Mouse (Mus musculus) liver, embryonic 15.5 days (tissue): ENCODE data around the gene Lamb2. TPM values are rescaled to one million over a fixed set of nuclear protein-coding genes. Genes with fewer than 3 reads are reported as not detected.
A peak's percentile ranks its signal among the peaks of the same experiment; 100 is the strongest.

Experiments
- ATAC-seq: fragments of 200-750 bp; cut with Nextera tagmentation; 2 replicates; pipeline ENCODE4 v1.8.0; 2017; ENCODE audit warnings: moderate number of reproducible peaks, mild to moderate bottlenecking, moderate library complexity; ENCODE audit not compliant: insufficient read depth
- H3K27ac ChIP-seq: fragments of 300-500 bp; sonication (generic); replicated peaks from 2 replicates; pipeline ENCODE4 v1.5.1; 2015; ENCODE audit warnings: mild to moderate bottlenecking, inconsistent platforms
- H3K27me3 ChIP-seq: fragments of 300-500 bp; sonication (generic); 2 replicates; pipeline ENCODE4 v1.6.1; 2015; ENCODE audit warnings: mild to moderate bottlenecking, inconsistent platforms
- H3K36me3 ChIP-seq: fragments of 300-500 bp; sonication (generic); replicated peaks from 2 replicates; pipeline ENCODE4 v1.6.1; 2015; ENCODE audit warnings: moderate library complexity, mild to moderate bottlenecking, inconsistent platforms
- H3K4me1 ChIP-seq: fragments of 300-500 bp; sonication (generic); replicated peaks from 2 replicates; pipeline ENCODE4 v1.6.1; 2015; ENCODE audit warnings: inconsistent platforms
- H3K4me2 ChIP-seq: fragments of 300-500 bp; sonication (generic); 2 replicates; pipeline ENCODE4 v1.6.1; 2015; ENCODE audit warnings: moderate library complexity, mild to moderate bottlenecking, inconsistent platforms
- H3K4me3 ChIP-seq: fragments of 300-500 bp; sonication (generic); replicated peaks from 2 replicates; pipeline ENCODE4 v1.5.1; 2015; ENCODE audit warnings: mild to moderate bottlenecking, inconsistent platforms
- H3K9ac ChIP-seq: fragments of 300-500 bp; sonication (generic); 2 replicates; pipeline ENCODE4 v1.6.1; 2015; ENCODE audit warnings: moderate library complexity, mild to moderate bottlenecking, inconsistent platforms
- H3K9me3 ChIP-seq: fragments of 300-500 bp; sonication (generic); replicated peaks from 2 replicates; pipeline ENCODE4 v1.6.1; 2016; ENCODE audit warnings: inconsistent platforms
- WGBS: fragments of 180-500 bp; shearing (Covaris S2); methylation state at CpG from one replicate; pipeline ENCODE4 v1.1.7; 2015; ENCODE audit warnings: mixed read lengths; ENCODE audit not compliant: insufficient replicate concordance; 5-methylcytosine and 5-hydroxymethylcytosine counted together
- polyA plus RNA-seq: library from polyadenylated mRNA; unstranded; fragments of >200 nt; fragmentation: Nextera tagmentation; extraction: Ambion mirVana; gene quantifications from 2 replicates; pipeline ENCODE4 v1.2.1, GENCODE M21; 2015

The Lamb2 gene
- polyA plus RNA-seq, 1 experiment from 2014 or later: 8.5 TPM

DNA sequence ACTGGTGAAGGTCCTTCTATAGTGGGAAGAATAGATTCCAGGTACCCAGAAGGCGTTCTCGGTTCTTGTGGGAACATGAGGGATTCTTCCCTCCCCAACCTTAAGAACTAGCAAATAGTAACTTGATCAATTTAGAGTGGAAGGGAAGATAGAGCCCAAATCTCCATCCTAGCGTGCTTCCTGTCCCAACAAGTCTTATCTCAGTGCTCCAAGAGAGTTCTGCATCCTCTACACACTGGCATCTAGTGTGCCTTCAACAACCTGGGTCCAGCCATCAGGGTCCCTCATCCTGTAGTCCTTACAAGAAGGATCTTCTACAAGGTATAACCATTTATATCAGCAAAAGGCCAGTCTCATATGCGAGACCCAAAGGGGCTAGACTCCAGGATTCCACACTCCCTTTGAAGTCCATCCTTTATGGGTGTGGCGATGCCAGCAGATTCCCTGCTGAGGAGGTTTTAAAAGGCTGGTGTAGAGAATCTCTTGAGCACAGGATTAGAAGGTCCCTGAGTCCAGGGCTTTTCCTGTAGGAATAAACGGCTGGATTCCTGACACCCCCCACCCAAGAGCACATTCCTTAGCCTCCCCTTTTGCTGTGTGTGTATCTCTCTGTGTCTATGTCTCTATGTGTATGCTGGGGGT is 27.9 kb upstream of the Lamb2 start:
- Histone ChIP-seq H3K9me3 (no peaks in the 10 kb centered on the region), H3K9ac (peak overlapping the region; percentile 54; the same call in 1 of the 2 replicates), H3K27me3 (no peaks in the 10 kb centered on the region), H3K4me2 (peak overlapping the region; percentile 92), H3K4me3 (peak overlapping the region; percentile 66), H3K27ac (peak overlapping the region; percentile 77), H3K36me3 (peaks cover 3% of the 10 kb centered on the region; the same call in 1 of the 2 replicates), H3K4me1 (peaks cover 54% of the 10 kb centered on the region)
- peak; percentile 32; the same call in 1 of the 2 replicates for ATAC-seq
- WGBS: 50% methylated on average over 6 of the region's 6 CpGs

DNA sequence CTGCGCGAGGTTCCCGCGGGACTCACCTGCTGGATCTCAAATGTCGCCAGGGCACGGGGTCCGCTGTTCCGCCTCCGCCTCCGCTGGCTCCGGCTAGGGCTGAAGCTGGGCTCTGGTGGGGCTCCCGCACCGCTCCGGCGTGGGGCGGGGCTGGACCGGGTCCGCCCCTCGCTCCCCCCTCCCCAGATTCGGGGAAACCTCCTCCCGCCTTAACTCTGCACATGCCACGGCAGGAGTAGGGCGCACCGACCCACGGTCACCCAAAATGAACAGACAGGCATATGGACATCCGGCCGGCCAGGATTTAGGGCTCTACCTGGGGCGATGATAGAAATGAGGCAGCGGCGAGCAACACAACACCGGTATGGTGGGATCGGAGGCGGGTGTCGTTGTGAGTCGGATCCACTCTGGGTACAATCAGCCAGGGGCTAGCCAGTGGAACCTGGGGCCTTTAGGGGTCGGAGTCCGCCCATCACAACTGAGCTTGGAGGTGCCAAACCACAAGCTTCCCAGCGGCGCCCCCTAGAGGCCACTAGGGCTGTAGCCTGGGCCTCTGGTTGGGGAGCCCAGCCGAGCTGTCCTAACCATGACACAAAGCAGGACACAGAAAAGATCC is 27.1 kb upstream of the Lamb2 start:
- 1% methylated on average over 40 of the region's 40 CpGs for WGBS
- peak overlapping the region; percentile 77 for H3K27ac ChIP-seq

DNA sequence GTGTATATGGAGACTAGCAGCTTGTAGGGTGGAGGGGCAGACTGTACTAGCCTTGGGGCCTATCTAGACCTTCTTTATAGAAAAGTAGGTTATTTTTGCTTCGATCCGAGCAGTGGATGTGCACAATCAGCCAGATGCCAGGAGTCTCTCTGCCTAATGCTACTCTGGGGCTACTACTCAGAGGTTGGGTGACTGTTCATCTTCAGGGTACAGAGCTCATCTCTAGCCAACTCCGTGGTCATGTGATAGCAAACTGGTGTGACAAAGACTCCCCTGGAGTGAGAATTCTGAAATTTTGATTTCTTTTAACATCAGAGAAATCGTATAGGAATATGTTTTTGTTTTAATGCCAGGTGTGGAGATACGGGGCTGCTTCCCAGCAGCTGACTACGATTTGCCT is 26.6 kb upstream of the Lamb2 start:
- no peaks in the 10 kb centered on the region for H3K9me3 ChIP-seq
- 0 out of 2 replicates have a peak, but pooled peaks have one; percentile 3 for ATAC-seq
- no peaks in the 10 kb centered on the region for H3K27me3 ChIP-seq
- peak overlapping the region; percentile 66 for H3K4me3 ChIP-seq
- 44% methylated on average over 6 of the region's 6 CpGs for WGBS
- no peak overlapping the region for H3K27ac ChIP-seq
- H3K4me2 ChIP-seq: peak overlapping the region; percentile 92
- H3K9ac ChIP-seq: no peak overlapping the region
- H3K36me3 ChIP-seq: peaks cover 3% of the 10 kb centered on the region; the same call in 1 of the 2 replicates
- peaks cover 61% of the 10 kb centered on the region for H3K4me1 ChIP-seq

More for the DNA sequence above, 27.1 kb upstream of the Lamb2 start:
- Histone ChIP-seq H3K4me3 (peak overlapping the region; percentile 66), H3K27me3 (no peaks in the 10 kb centered on the region), H3K4me2 (peak overlapping the region; percentile 92), H3K9ac (peak overlapping the region; percentile 54), H3K4me1 (peaks cover 58% of the 10 kb centered on the region), H3K9me3 (no peaks in the 10 kb centered on the region), H3K36me3 (peaks cover 3% of the 10 kb centered on the region; the same call in 1 of the 2 replicates)
- peak; percentile 81 for ATAC-seq

DNA sequence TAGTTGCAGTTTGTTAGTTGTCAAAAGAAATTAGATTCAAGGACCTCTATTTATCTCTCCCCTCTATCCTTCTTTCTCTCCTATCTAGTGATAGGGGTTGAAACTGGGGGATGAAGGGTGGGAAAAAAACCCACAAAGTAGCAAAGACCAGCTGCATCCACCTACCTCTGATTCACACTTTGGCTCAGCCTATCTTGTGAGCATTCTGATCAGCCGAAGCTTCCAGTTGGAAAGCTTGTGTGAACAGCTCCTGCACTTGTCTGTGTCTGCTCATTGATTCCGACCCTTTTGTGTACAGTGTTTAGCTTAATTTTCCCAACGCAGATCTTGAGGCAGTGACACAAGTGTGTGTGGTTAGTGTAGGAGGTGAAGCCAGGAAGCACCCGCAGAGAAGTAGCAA is 26.1 kb upstream of the Lamb2 start:
- Histone ChIP-seq H3K4me2 (no peak overlapping the region), H3K36me3 (peaks cover 3% of the 10 kb centered on the region; the same call in 1 of the 2 replicates), H3K9me3 (no peaks in the 10 kb centered on the region), H3K4me3 (no peak overlapping the region), H3K27me3 (no peaks in the 10 kb centered on the region), H3K9ac (no peak overlapping the region), H3K4me1 (peaks cover 61% of the 10 kb centered on the region), H3K27ac (no peak overlapping the region)
- ATAC-seq: no peak
- 60% methylated on average over 4 of the region's 4 CpGs for WGBS

DNA sequence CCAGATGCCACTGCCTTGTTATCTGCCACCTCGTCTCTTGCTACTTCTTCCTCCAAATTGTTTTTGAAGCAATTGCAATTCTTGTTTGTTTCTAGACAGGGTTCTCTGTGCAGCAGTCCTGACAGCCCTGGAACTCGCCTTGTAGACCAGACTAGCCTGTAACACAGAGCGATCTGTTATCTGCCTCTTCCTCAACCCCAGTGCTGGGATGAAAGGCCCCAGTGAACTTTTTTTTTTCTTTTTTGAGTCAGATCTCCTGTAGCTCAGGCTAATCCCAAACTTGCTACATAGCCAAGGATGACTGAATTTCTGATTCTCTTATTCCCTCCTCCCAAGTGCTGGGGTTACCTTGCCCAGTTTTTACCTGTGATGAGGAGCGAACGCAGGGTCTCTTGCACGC is 25.1 kb upstream of the Lamb2 start:
- Histone ChIP-seq H3K36me3 (0 out of 2 replicates have a peak, but pooled peaks cover 2% of the 10 kb centered on the region), H3K4me3 (no peak overlapping the region), H3K4me2 (no peak overlapping the region), H3K9me3 (no peaks in the 10 kb centered on the region), H3K27ac (no peak overlapping the region), H3K9ac (no peak overlapping the region), H3K27me3 (no peaks in the 10 kb centered on the region), H3K4me1 (peaks cover 61% of the 10 kb centered on the region)
- no peak for ATAC-seq
- 56% methylated on average over 6 of the region's 6 CpGs for WGBS

DNA sequence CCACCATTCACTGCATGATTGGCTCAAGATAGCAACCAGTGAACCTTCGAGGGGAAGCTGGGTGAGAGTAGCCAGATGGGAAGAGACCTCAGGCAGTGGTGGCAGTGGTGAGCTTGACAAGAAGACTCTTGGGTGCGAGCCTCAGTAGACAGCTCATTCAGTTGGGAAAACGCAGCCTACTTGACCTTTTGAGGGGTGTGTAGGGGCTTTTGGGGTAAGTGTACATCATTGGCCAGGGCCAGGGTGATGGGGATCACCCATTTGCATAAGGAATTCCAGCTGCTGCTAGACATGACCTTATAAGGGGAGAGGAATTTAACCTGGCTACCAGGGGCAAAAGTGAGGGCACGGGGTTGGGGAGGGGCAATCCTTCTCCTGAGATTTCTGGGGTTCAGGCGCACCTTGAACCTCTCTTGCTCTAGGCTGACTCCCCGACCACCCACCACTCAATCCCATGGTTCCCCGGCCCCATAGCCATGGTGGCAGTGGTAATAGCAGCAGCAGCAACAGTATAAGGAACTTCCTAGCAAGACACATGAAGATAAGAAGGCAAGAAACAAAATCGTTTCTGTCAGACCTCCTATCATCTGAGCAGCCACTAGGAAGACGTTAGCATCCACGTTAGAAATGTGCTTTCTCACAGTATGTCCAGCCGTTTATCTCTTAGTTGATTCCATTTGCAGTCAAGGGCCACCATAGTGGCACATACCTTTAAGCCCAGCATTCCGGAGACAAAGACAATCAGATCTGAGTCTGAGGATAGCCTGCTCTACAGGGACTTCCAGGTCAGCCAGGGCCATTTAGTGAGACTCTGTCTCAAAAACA is 23.6 kb upstream of the Lamb2 start:
- 39% methylated on average over 12 of the region's 12 CpGs for WGBS
- H3K9ac ChIP-seq: no peak overlapping the region
- H3K9me3 ChIP-seq: no peaks in the 10 kb centered on the region
- ATAC-seq: no peak
- H3K4me1 ChIP-seq: peaks cover 56% of the 10 kb centered on the region
- no peak overlapping the region for H3K4me3 ChIP-seq
- no peaks in the 10 kb centered on the region for H3K27me3 ChIP-seq
- no peak overlapping the region for H3K4me2 ChIP-seq
- H3K27ac ChIP-seq: no peak overlapping the region
- H3K36me3 ChIP-seq: no peaks in the 10 kb centered on the region

DNA sequence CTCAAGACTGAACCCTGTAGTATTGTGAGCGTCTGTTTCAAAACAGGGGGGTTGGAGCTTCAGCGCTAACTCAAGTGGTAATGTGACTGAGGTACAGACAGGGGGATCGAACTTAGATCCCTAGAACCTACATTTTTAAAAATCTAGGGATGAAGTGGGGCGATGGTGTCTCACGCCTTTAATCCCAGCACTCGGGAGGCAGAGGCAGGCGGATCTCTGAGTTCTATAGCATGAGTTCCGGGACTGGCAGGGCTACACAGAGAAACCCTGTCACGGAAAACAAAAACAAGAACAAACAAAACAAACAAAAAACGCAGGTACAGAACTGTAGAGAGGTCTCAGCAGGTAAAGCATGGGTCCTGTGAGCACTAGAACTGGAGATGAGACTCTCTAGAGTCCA is 22.6 kb upstream of the Lamb2 start:
- no peaks in the 10 kb centered on the region for H3K9me3 ChIP-seq
- H3K27me3 ChIP-seq: no peaks in the 10 kb centered on the region
- peaks cover 56% of the 10 kb centered on the region for H3K4me1 ChIP-seq
- WGBS: 77% methylated on average over 10 of the region's 10 CpGs
- H3K36me3 ChIP-seq: no peaks in the 10 kb centered on the region
- H3K9ac ChIP-seq: no peak overlapping the region
- H3K4me3 ChIP-seq: no peak overlapping the region
- ATAC-seq: no peak
- no peak overlapping the region for H3K27ac ChIP-seq
- no peak overlapping the region for H3K4me2 ChIP-seq

DNA sequence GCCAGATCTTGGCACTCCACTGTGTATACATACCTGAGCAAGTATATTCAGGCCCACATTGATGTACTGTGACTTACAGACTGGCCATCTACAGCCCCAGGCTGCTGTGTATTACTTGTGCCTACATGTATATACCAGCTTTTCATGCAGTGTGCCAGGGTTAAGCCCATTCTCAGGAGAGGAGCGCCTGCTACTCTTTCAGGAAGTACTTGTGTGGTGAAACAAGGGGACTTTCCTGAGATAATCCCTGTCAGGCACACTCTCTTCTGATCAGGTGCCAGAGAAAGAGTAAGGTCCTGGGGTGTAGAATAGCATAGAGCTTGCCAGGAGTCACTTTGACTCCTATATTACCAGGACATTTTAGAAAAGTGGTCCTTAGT is 19.6 kb upstream of the Lamb2 start:
- Histone ChIP-seq H3K9me3 (no peaks in the 10 kb centered on the region), H3K4me3 (peak overlapping the region; percentile 82), H3K27ac (peak overlapping the region; percentile 85), H3K4me2 (peak overlapping the region; percentile 88), H3K27me3 (no peaks in the 10 kb centered on the region), H3K9ac (peak overlapping the region; percentile 83; the same call in 1 of the 2 replicates), H3K4me1 (peaks cover 43% of the 10 kb centered on the region), H3K36me3 (peaks cover 21% of the 10 kb centered on the region)
- ATAC-seq: no peak; the same call in 1 of the 2 replicates
- WGBS: 88% methylated on average over 1 of the region's 1 CpGs

DNA sequence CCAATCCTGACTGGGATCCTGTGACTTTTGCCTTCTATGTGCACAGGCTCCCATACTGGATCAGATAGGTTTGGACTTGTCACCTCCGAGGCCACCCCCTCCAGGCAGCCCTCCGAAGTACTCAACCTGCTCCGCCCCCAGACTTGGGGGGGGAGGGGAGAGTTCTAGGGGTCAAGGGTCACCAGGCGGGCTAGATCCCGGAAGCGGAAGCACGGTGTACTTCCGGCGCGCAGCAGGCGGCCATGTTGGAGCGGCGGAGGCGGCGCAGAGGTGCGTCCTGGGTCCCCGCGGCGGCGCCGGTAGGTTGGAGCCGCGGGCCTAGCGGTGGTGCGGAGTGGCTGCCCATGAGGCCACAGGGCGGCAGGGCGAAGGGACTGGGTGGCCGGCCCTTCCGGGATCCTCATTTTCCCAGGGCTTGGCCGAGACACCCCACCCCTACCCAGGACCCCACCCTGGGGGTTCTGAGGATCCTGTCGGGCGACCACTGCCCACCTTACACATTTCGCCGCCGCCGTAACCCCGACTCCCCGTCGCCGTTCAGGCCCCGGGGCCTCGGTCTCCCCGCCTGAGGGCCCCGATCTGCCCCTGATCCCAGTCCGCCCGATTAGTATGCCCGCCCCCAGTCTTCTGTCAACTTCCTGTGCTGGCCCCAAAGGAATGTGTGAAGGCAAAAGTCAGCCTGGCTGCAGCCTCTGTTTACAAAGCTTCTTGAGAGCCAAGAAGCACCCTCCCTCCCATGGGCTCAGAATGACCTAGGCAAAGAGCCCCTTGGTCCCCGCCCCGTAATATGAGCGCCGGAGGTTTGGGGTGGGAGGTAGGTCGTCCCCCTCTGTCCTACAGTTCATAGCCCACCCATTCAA is 19.0 kb upstream of the Lamb2 start, which contains the start of gene Ccdc71:
Ccdc71 (plus strand) TSS at position 209 of the 860 bp plus-strand sequence.
- peak within 1 kb of the TSS; percentile 83 for H3K9ac ChIP-seq
- H3K36me3 ChIP-seq: peaks cover 27% of the 10 kb centered on the region
- H3K9me3 ChIP-seq: no peaks in the 10 kb centered on the region
- H3K4me1 ChIP-seq: peaks cover 42% of the 10 kb centered on the region
- peak within 1 kb of the TSS; percentile 85 for H3K27ac ChIP-seq
- under 1% methylated on average over 52 of the region's 52 CpGs for WGBS
- ATAC-seq: peak; percentile 80
- H3K4me2 ChIP-seq: peak within 1 kb of the TSS; percentile 88
- no peaks in the 10 kb centered on the region for H3K27me3 ChIP-seq
- peak within 1 kb of the TSS; percentile 82 for H3K4me3 ChIP-seq

DNA sequence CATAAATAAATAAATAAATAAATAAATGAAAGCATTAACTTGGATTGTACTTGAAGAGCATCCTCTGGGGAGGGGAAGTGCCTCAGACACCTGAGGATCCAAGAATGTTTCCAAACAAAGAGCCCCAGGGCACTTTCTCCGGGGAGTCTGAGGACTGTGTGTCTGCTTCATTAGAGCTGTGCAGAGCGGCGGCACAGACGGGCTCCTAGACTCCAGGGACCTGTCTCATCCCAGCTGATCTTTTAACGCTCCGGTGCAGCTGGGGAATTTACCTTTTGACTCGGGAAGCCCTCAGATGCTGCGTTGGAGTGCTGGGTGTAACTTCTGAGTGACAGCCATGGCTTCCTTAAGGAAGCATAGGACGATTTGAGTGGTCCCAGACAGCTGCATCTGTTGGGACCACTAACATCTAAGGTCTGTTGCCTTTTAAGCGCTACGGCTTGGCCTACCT is 18.3 kb upstream of the Lamb2 start, which contains the start of gene Klhdc8b:
Klhdc8b (minus strand) TSS at position 401 of the 451 bp plus-strand sequence.
- WGBS: 30% methylated on average over 11 of the region's 11 CpGs
- Histone ChIP-seq H3K36me3 (peaks cover 30% of the 10 kb centered on the region), H3K4me1 (peaks cover 36% of the 10 kb centered on the region), H3K4me3 (peak within 1 kb of the TSS; percentile 82), H3K4me2 (peak within 1 kb of the TSS; percentile 88), H3K9me3 (no peaks in the 10 kb centered on the region), H3K27ac (peak within 1 kb of the TSS; percentile 85), H3K9ac (peak within 1 kb of the TSS; percentile 83), H3K27me3 (no peaks in the 10 kb centered on the region)
- ATAC-seq: no peak
